Mouse (Mus musculus) heart, embryonic 13.5 days (tissue): ENCODE measurements around the gene Itgb2. TPM values are rescaled to one million over a fixed set of nuclear protein-coding genes. Genes with fewer than 3 reads are reported as not detected.

Experiments
- ATAC-seq: fragments of 200-750 bp; cut with Nextera tagmentation; 2 replicates; pipeline ENCODE4 v1.8.0; 2017; ENCODE audit warnings: moderate TSS enrichment; ENCODE audit not compliant: insufficient number of reproducible peaks, low FRiP score, low TSS enrichment; ENCODE audit errors: extremely low read depth
- H3K27ac ChIP-seq: fragments of 300-500 bp; sonication (generic); replicated peaks from 2 replicates; pipeline ENCODE4 v1.5.1; 2015; ENCODE audit warnings: moderate library complexity, mild to moderate bottlenecking, inconsistent platforms
- H3K27me3 ChIP-seq: fragments of 300-500 bp; sonication (generic); replicated peaks from 2 replicates; pipeline ENCODE4 v1.6.1; 2015; ENCODE audit warnings: mild to moderate bottlenecking, inconsistent platforms
- H3K36me3 ChIP-seq: fragments of 300-500 bp; sonication (generic); 2 replicates; pipeline ENCODE4 v1.6.1; 2015; ENCODE audit warnings: mild to moderate bottlenecking, inconsistent platforms
- H3K4me1 ChIP-seq: fragments of 300-500 bp; sonication (generic); 2 replicates; pipeline ENCODE4 v1.6.1; 2015; ENCODE audit warnings: inconsistent platforms
- H3K4me2 ChIP-seq: fragments of 300-500 bp; sonication (generic); 2 replicates; pipeline ENCODE4 v1.6.1; 2015; ENCODE audit warnings: inconsistent platforms, mild to moderate bottlenecking, moderate library complexity
- H3K4me3 ChIP-seq: fragments of 300-500 bp; sonication (generic); 2 replicates; pipeline ENCODE4 v1.5.1; 2015; ENCODE audit warnings: moderate library complexity, mild to moderate bottlenecking, inconsistent platforms
- H3K9ac ChIP-seq: fragments of 300-500 bp; sonication (generic); 2 replicates; pipeline ENCODE4 v1.6.1; 2015; ENCODE audit warnings: inconsistent platforms, mild to moderate bottlenecking, moderate library complexity
- H3K9me3 ChIP-seq: fragments of 300-500 bp; sonication (generic); 2 replicates; pipeline ENCODE4 v1.6.1; 2016; ENCODE audit warnings: inconsistent platforms
- WGBS: fragments of 180-500 bp; shearing (Covaris S2); methylation state at CpG from one replicate; pipeline ENCODE4 v1.1.7; 2015; ENCODE audit warnings: mixed read lengths; 5-methylcytosine and 5-hydroxymethylcytosine counted together
- polyA plus RNA-seq: library from polyadenylated mRNA; unstranded; fragments of >200 nt; fragmentation: Nextera tagmentation; extraction: Ambion mirVana; gene quantifications from 2 replicates; pipeline ENCODE4 v1.2.1, GENCODE M21; 2015

The Itgb2 gene
- polyA plus RNA-seq, 1 experiment from 2014 or later = 1.5 TPM

DNA sequence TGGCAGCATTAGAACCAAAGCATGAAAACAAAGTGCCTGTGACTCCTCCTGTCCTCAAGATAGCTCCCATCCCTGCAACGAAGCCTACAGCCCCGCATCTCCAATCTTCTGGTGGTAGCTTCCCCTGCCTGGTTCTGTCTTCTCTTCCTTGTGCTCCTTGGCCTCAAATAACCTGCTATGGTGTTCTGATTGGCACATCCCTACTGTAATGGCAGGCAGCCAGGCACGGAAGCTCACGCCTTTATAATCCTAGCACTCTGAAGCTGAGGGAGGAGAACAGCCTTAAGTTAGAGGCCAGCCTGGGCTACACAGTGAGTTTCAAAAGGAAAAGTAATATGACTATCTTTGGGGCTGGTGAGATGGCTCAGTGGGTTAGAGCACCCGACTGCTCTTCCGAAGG lies 25.9 kb upstream of the Itgb2 start:
- no peak for ATAC-seq
- 87% methylated on average over 6 of the region's 6 CpGs for WGBS
- no peak overlapping the region for H3K4me2 ChIP-seq
- no peaks in the 10 kb centered on the region for H3K27me3 ChIP-seq
- H3K27ac ChIP-seq = no peak overlapping the region
- no peak overlapping the region for H3K4me3 ChIP-seq
- H3K9ac ChIP-seq = no peak overlapping the region
- peaks cover 15% of the 10 kb centered on the region for H3K4me1 ChIP-seq
- H3K36me3 ChIP-seq = peaks cover 81% of the 10 kb centered on the region
- H3K9me3 ChIP-seq = no peaks in the 10 kb centered on the region

DNA sequence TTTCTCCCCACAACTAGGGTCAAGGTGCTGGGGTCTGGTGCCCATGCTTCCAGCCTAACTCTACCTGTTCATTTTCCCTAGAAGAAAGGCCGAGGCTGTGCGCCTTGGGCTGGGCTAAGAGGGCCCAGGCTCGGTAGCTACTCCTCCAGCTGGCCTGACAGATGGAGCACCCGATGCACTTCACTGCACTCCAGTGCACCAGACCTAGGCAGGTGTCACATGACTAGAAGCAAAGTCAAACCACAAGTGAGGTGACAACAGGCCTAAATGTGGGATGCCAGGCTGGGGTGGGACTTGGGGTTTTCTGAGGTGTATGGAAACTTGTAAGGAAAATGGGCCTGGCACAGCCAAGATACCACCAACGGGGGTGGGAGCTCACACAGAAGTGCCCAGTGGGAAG lies 23.5 kb upstream of the Itgb2 start:
- peaks cover 6% of the 10 kb centered on the region for H3K4me1 ChIP-seq
- H3K36me3 ChIP-seq = peaks cover 75% of the 10 kb centered on the region
- 82% methylated on average over 5 of the region's 5 CpGs for WGBS
- H3K4me2 ChIP-seq = no peak overlapping the region
- no peak for ATAC-seq
- no peaks in the 10 kb centered on the region for H3K9me3 ChIP-seq
- no peak overlapping the region for H3K27ac ChIP-seq
- no peak overlapping the region for H3K9ac ChIP-seq
- no peak overlapping the region for H3K4me3 ChIP-seq
- H3K27me3 ChIP-seq = no peaks in the 10 kb centered on the region

DNA sequence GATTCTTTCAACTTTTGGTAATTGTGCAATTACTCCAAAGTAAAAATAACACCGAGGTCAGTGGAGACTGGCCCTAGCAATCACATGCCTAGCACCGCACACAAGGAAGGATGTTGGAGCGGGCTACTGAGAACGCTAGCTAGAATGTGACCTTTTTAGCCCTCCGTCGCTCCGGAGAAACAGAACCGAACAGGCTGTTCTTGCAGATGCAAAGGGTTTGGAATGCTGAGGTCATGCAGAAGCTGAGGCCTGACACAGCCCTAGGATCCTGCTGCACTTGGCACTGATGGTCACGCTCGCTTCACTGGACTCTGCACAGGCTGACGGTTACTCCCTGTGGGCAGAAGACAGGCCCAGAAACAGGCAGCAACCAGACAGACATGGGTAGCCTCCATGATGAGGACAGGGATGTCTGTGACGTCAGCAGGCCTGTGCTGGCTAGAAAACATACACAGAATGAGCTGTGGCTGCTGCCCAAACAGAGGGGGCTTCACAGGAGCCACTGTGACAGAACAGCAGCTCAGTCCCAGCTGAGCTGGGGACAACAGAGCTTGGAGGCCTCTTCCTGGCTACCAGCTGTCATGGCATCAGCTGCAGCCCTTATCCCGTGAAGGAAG lies 23.0 kb upstream of the Itgb2 start:
- Histone ChIP-seq H3K27me3 (no peaks in the 10 kb centered on the region), H3K27ac (no peak overlapping the region), H3K36me3 (peaks cover 75% of the 10 kb centered on the region), H3K4me2 (no peak overlapping the region), H3K4me1 (peaks cover 6% of the 10 kb centered on the region), H3K9me3 (no peaks in the 10 kb centered on the region), H3K4me3 (no peak overlapping the region), H3K9ac (no peak overlapping the region)
- no peak for ATAC-seq
- 87% methylated on average over 13 of the region's 13 CpGs for WGBS

DNA sequence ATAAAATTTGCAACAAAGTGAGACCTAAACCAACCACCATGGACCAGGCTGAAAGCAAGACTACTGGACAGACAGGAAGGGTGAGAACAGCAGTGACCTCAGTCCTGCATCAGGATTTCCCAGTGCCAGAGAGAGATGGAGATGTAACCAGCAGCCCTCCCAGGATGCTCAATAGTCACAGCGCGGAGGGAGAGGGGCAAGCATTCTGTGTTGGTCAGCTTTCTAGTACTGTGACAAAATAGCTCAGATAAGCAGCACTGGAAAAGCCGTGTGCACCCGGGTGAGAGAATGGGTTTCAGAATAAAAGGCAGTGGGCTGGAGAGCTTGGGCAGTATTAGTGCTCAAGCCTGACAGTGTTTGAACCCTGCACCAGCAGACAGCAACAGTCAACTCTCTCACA lies 22.3 kb upstream of the Itgb2 start:
- ATAC-seq = no peak
- no peaks in the 10 kb centered on the region for H3K9me3 ChIP-seq
- no peak overlapping the region for H3K4me2 ChIP-seq
- WGBS = 76% methylated on average over 4 of the region's 4 CpGs
- H3K27ac ChIP-seq = no peak overlapping the region
- peaks cover 6% of the 10 kb centered on the region for H3K4me1 ChIP-seq
- H3K4me3 ChIP-seq = no peak overlapping the region
- H3K9ac ChIP-seq = no peak overlapping the region
- H3K27me3 ChIP-seq = no peaks in the 10 kb centered on the region
- H3K36me3 ChIP-seq = peaks cover 77% of the 10 kb centered on the region

DNA sequence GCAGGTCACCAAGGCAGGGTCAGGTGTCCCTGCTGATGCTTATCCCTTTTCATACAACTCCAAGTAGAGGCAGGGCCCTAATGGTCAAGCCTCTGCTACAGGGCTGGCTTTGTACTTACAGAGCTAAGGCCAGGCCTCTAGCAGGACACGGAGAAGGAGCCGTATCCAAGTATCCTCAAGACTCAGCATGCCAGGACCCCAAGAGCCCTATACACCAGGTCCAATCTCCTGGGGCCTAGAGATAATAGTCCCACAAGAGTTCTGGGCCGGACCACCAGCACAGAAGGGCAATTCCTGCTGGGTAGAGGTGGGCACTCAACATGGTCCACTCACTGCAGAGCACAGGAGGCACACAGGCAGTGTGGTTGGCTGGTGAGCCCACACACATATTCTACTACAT lies 21.3 kb upstream of the Itgb2 start:
- no peak overlapping the region for H3K4me2 ChIP-seq
- ATAC-seq = no peak
- no peak overlapping the region for H3K27ac ChIP-seq
- H3K4me1 ChIP-seq = peaks cover 6% of the 10 kb centered on the region
- H3K9me3 ChIP-seq = no peaks in the 10 kb centered on the region
- no peak overlapping the region for H3K4me3 ChIP-seq
- no peaks in the 10 kb centered on the region for H3K27me3 ChIP-seq
- H3K9ac ChIP-seq = no peak overlapping the region
- H3K36me3 ChIP-seq = peaks cover 77% of the 10 kb centered on the region
- WGBS = 96% methylated on average over 3 of the region's 3 CpGs

DNA sequence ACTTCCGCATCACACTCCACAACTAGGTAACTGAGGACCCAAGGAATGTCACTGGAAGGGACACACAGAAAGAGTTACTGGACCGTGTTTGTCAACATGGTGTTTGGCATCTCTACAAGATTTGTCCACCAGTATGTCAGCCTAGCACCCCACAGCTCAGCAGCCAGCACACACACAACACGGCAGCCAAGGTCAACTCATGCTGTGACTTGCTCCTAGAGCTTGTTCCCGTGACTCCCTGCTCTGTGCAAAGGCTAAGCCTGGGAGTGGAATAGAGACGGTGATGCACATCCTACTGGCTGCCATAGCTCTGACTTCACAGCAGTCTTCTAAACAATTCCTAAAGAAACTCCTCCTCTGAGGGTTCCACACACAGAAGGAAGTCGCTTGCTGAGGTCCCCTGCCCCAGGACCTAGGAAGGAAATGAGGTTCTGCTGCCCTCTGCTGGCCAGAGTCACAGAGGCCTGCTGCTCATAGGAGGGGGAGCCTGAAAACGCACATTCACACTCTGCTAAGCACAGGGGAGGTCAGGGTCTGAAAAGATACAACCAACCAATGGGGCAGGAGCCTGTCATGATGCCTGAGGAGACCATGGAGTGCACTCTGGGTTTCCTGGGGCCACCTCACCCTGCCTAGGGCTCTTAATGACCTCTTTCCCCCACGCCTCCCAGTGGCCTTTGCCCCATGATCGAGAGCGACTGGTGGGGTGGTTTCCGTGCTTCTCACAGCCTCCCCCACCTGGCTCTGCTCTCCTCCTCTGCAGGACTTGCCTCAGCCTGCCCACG lies 20.5 kb upstream of the Itgb2 start:
- Histone ChIP-seq H3K9me3 (no peaks in the 10 kb centered on the region), H3K4me3 (no peak overlapping the region), H3K36me3 (peaks cover 82% of the 10 kb centered on the region), H3K9ac (no peak overlapping the region), H3K27me3 (no peaks in the 10 kb centered on the region), H3K4me1 (peaks cover 11% of the 10 kb centered on the region), H3K27ac (no peak overlapping the region), H3K4me2 (no peak overlapping the region)
- no peak for ATAC-seq
- 52% methylated on average over 12 of the region's 12 CpGs for WGBS

DNA sequence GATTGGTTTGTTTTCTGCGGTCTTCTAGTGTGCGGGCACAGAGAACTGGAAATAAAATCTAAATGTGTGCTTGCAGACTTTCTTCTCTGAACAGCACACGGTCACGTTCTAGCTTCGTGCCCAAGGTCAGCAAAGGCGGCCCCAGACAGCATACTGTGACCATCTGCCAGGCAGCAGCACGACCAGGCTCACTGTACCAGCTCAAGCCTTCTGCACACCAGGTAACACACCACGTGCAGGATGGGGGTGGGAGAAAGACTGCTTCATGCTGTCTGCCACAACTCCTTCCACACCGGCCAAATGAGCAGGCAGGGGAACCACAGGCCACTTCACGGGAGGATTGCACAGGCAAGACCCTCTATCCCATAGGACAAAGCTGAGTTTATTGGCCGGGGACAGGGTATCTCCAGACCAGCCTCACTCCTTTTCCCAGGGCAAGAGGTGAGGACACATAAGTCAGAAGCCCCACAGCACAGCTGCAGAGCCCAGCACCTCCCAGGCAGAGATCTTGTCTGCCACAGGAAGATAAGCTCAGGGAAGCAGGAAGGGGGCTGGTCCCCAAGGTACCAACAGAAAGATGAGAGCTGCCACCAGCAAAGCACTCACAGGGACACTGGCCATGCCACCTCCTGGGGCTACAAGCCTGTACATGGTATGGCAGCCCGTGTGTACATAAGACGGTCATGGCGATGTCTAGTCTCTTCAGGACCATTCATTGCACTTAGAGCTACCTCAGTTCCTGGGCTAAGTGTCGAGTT lies 19.6 kb upstream of the Itgb2 start:
- Histone ChIP-seq H3K4me2 (no peak overlapping the region), H3K27ac (no peak overlapping the region), H3K27me3 (no peaks in the 10 kb centered on the region), H3K4me1 (peaks cover 18% of the 10 kb centered on the region), H3K36me3 (peaks cover 75% of the 10 kb centered on the region), H3K9ac (no peak overlapping the region), H3K9me3 (no peaks in the 10 kb centered on the region), H3K4me3 (no peak overlapping the region)
- no peak for ATAC-seq
- 76% methylated on average over 15 of the region's 15 CpGs for WGBS

DNA sequence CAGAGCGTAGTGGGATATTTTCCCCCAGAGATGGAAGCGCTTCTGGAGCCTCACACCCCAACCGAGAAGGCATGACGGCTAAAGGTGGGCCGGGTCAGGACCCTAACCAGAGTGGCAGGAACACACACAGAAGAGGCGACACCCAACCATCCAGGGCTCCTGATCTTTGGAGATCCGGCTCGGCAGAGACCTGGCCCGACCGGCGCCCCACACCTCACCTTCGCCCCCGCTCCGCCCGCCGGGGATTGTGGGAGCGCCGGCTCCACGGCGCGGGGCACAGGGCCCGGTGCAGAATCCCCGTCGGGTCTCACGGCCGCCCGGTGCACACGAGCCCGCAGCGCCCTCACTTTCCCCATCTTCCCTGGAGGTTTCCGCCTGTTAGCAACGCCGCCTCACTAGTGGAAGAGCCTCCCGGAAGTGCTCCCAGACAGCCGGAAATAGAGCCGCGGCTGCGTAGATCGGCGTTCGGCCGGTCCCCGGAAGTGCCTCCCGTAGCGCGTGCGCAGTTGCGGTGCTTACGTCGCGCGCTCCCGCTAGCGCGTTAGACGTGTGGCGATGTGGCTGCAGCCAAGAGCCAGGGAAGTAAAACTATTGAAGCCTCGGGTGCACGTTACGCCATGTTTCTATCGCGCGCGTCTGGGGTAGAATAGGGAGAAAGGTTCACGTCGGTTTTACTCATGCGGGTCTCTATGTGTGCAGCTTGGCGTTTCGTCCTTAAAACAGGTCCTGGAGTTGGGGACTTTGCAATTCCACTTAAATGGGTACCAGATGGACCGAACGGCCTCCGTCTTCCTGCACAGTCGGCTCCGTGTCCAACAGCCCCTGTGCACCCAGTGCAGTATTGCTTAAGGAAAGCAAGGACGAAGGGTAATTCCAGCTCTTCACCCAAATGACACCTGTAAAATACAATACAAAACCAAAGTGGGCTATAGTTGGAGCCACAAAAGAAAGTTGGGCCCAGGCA lies 14.4 kb upstream of the Itgb2 start, which contains the start of gene Fam207a:
Fam207a (minus strand) TSS at position 401 of the 964 bp plus-strand sequence.
- H3K27ac ChIP-seq = peak within 1 kb of the TSS; percentile 87
- H3K4me1 ChIP-seq = peaks cover 21% of the 10 kb centered on the region
- H3K9ac ChIP-seq = peak within 1 kb of the TSS; percentile 95
- peak within 1 kb of the TSS; percentile 77 for H3K4me2 ChIP-seq
- no peaks in the 10 kb centered on the region for H3K27me3 ChIP-seq
- no peaks in the 10 kb centered on the region for H3K9me3 ChIP-seq
- WGBS = under 1% methylated on average over 75 of the region's 75 CpGs
- ATAC-seq = peak; percentile 72; the same call in 1 of the 2 replicates
- peaks cover 38% of the 10 kb centered on the region for H3K36me3 ChIP-seq
- peak within 1 kb of the TSS; percentile 95 for H3K4me3 ChIP-seq

DNA sequence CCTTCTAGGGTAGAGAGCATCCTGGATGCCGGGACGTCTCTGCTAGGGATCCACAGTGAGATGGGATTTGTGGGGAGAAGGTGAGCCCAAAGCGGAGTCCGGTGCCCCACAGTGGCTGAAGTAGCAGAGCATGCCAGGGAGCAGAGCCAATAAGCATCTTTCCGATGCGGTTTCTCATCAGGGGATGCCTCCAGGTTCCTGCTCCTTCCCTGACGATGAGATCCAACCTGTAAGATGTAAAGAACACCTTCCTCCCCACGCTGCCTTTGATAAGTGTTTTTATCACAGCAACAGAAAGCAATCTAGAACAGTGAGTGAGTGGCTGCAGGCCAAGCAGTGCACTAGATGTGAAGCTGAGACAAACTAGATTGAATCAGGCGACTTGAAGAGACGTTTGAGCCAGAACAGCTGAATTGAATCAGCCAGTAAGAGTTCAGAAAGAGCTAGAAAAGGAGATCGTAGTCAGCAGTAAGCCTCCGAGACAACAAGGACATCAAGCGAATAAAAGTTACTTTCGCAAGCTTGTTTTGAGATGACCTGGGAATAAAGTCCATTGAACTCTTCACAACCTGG lies 13.6 kb upstream of the Itgb2 start:
- H3K36me3 ChIP-seq = peaks cover 30% of the 10 kb centered on the region
- peaks cover 21% of the 10 kb centered on the region for H3K4me1 ChIP-seq
- no peaks in the 10 kb centered on the region for H3K27me3 ChIP-seq
- peak overlapping the region; percentile 95 for H3K9ac ChIP-seq
- WGBS = 35% methylated on average over 14 of the region's 14 CpGs
- no peak for ATAC-seq
- H3K27ac ChIP-seq = peak overlapping the region; percentile 87
- peak overlapping the region; percentile 77 for H3K4me2 ChIP-seq
- H3K9me3 ChIP-seq = no peaks in the 10 kb centered on the region
- H3K4me3 ChIP-seq = peak overlapping the region; percentile 95

DNA sequence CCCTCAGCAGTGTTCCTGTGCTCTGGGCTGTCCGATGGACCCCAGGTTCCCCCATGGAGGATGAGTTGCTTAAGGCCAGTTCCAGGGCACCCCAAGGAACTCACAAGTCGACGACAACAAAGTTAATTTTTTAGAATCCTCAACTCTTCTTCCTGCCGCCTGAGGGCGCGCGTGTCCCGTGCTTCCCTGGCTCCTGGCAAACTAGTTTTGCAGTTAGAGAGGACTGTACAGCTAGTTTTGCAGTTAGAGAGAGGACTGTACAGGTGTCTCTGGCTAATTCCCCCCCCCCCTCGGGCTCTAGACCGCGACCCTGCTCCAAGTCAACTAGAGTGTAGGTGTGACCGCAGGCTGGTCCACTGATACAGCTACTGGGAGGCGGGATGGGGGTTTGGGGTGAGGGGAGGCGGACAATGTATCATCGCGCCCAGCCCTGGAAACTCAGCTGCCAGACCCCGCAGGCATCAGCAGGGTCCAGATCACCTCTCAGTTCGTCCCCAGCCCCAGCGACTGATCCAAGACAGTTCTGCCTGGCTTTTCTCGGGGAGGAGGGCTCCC lies 12.9 kb upstream of the Itgb2 start:
- H3K4me3 ChIP-seq = no peak overlapping the region
- H3K9me3 ChIP-seq = no peaks in the 10 kb centered on the region
- peaks cover 24% of the 10 kb centered on the region for H3K36me3 ChIP-seq
- H3K27ac ChIP-seq = no peak overlapping the region
- peaks cover 23% of the 10 kb centered on the region for H3K4me1 ChIP-seq
- H3K27me3 ChIP-seq = peaks cover 3% of the 10 kb centered on the region; the same call in 1 of the 2 replicates
- no peak for ATAC-seq
- H3K9ac ChIP-seq = peak overlapping the region; percentile 95
- 22% methylated on average over 20 of the region's 20 CpGs for WGBS
- peak overlapping the region; percentile 77 for H3K4me2 ChIP-seq
